Mouse (Mus musculus) stomach, postnatal 0 days (tissue): ENCODE data around the gene Plcb1.

Experiments used
- CTCF ChIP-seq: IDR thresholded peaks from 2 replicates; pipeline ENCODE4 v1.5.1; 2016; ENCODE audit warnings: antibody characterized with exemption, low read depth, mild to moderate bottlenecking, moderate library complexity
- EP300 ChIP-seq: optimal IDR thresholded peaks from 2 replicates; pipeline ENCODE3; 2016; ENCODE audit warnings: antibody characterized with exemption

DNA sequence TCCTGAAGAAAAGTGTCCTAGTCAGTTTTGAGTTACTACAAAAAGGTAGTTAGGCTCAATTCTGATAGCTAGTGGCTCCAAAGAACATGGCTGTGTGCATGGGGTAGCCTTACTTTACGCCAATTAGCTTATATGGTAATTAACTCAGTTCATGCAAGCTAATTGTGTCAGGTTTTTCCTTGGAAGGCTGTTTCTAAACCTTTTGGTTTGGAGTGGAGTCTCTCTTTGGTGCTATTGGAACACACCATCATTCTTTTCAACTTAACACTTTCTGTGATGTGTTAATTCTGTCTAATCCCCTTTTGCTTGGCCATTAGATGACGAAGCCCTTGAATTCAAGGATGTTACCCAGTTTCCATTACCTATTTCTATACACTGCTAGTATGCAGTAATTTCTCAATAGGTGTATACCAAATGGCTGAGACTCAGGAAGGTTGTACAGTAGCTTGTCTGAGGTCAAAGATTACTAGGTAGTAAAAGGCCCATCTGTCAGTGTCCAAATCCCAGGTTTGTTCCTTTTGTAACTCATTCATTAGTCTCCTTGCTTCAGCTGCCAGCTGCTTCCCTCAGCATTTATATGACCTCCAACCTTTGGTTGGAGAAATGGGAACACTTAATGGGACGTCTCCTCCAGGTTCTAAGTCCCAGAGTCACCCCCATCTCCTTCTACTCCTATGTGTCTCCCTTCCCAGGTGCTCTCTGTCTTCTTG is 42.1 kb downstream of the Plcb1 start:
- TF ChIP-seq CTCF: no peak
- no peak for TF ChIP-seq EP300
